Mouse (Mus musculus) spleen, adult 2 months (tissue): Measurements from ENCODE around the gene Rhbdf2.

ENCODE experiments used
- CTCF ChIP-seq: fragments of 200-500 bp; IDR thresholded peaks from 2 replicates; pipeline ENCODE4 v1.5.1; 2011; ENCODE audit warnings: mild to moderate bottlenecking, inconsistent platforms; ENCODE audit not compliant: insufficient read depth, insufficient read length, insufficient replicate concordance; ENCODE audit errors: extremely low read depth
- POLR2A ChIP-seq: fragments of 200-500 bp; IDR thresholded peaks from 2 replicates; pipeline ENCODE4 v1.6.1; 2011; ENCODE audit warnings: low read depth, low read length, inconsistent platforms

DNA sequence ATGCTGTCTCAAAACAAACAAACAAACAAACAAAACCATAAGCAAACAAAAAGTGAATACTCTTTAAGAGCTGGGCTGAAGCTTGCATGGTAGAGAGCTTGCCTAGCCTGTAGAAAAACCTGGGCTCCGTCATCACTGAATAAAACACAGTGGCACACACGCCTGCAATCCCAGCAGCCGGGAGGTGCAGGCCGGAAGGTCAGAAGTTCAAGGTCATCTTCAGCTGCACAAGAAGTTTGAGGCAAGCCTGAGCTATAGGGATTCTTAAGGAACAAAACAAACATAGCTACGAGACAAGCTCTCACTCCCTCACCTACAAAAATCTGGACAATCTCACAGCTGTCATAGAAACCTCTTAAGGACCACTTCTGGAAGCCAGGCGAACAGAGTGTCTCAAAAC is 41.1 kb downstream of the Rhbdf2 start:
- TF ChIP-seq CTCF (no peak), POLR2A (no peak)
